In the genomic region with DNA sequence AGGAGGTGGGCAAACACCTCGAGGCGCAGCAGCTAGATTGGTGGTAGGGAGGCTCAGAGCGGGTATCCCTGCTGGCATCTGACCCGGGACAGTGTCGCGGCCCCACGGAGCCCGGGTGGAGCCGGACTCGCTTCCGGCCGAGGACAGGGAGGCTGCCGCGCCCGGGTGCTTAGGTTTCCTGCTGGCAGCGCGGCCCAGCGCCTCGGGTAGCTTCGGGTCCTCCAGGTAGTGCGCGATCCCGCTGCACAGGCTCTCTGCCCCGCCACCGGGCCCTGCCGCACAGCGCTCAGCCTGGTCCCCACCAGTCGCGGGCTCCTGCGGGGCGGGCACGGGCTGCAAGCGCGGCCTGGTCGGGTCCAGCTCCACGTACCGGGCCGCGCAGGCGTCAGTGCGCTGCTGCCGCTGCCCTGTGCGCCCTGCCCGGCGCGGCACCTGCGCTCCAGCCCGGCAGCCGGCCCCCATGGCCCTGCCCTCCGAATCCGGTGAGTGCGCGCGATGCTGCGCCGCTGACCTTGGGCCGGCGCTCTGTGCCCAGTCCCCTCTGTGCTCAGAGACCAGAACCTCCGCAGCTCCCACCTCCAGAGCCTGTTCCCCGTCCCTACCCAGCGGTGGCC, we compare ENCODE assay signal across 9 mouse cellular contexts. TPM values are rescaled to one million over a fixed set of nuclear protein-coding genes. Genes with fewer than 3 reads are reported as not detected.
DNase-seq lines count a peak whose midpoint lies in the region; ATAC-seq and TF ChIP-seq lines count a peak whose summit lies in the region.
"Had no signal": no experiment of that assay in that cellular context is flagged by ENCODE, and none has a peak within 500 bp of the region (broad histone marks: within the 10 kb centered on the region; RNA-seq: fewer than 3 reads in every experiment).

No protein-coding gene starts in this region.

- ATAC-seq in embryonic facial prominence, embryonic 12.5 days (ENCODE audit: insufficient number of reproducible peaks, insufficient read depth, low FRiP score, low TSS enrichment): peak; percentile 42; the same call in 1 of the 2 replicates
- ATAC-seq in heart, embryonic 11.5 days (replicated peaks; ENCODE audit: insufficient number of reproducible peaks, low FRiP score, low TSS enrichment): no peak; the same call in 1 of the 2 replicates
- ATAC-seq in liver, embryonic 14.5 days (ENCODE audit: insufficient read depth): peak; percentile 49
- peak; percentile 66 for ATAC-seq in stomach, postnatal 0 days (ENCODE audit: low FRiP score, low TSS enrichment)

- peak overlapping the region; percentile 63 for H3K9ac ChIP-seq in embryonic facial prominence, embryonic 12.5 days
- H3K9ac ChIP-seq in heart, embryonic 11.5 days (ENCODE audit: low read depth, low read length): peak overlapping the region; percentile 83
- H3K9ac ChIP-seq in liver, embryonic 14.5 days (replicated peaks): peak overlapping the region; percentile 57
- H3K9ac ChIP-seq in stomach, postnatal 0 days (ENCODE audit: low read length): peak overlapping the region; percentile 85

- no peak overlapping the region for H3K27ac ChIP-seq in embryonic facial prominence, embryonic 12.5 days
- H3K27ac ChIP-seq in heart, embryonic 11.5 days (ENCODE audit: low read depth, low read length): no peak overlapping the region
- peak overlapping the region; percentile 51; the same call in 1 of the 2 replicates for H3K27ac ChIP-seq in liver, embryonic 14.5 days
- H3K27ac ChIP-seq in stomach, postnatal 0 days (replicated peaks): peak overlapping the region; percentile 86

- under 1% methylated on average over 61 of the region's 61 CpGs for WGBS in embryonic facial prominence, embryonic 12.5 days
- under 1% methylated on average over 58 of the region's 61 CpGs for WGBS in heart, embryonic 11.5 days (ENCODE audit: insufficient replicate concordance)
- WGBS in liver, embryonic 14.5 days (ENCODE audit: insufficient replicate concordance): 1% methylated on average over 59 of the region's 61 CpGs
- 2% methylated on average over 51 of the region's 61 CpGs for WGBS in stomach, postnatal 0 days

- H3K4me3 ChIP-seq in embryonic facial prominence, embryonic 12.5 days: peak overlapping the region; percentile 54
- peak overlapping the region; percentile 67 for H3K4me3 ChIP-seq in heart, embryonic 11.5 days (ENCODE audit: low read depth, low read length)
- peak overlapping the region; percentile 51 to 58 for H3K4me3 ChIP-seq in liver, embryonic 14.5 days (ENCODE audit: insufficient read depth in 1 of 2, low read depth in 2 of 2, low read length in 2 of 2)
- H3K4me3 ChIP-seq in stomach, postnatal 0 days (ENCODE audit: low read depth, low read length): peak overlapping the region; percentile 58

- peaks cover 23% of the 10 kb centered on the region for H3K27me3 ChIP-seq in embryonic facial prominence, embryonic 12.5 days
- peaks cover 14% of the 10 kb centered on the region for H3K27me3 ChIP-seq in heart, embryonic 11.5 days (ENCODE audit: control insufficient read depth, insufficient read depth, low read length)
- H3K27me3 ChIP-seq in liver, embryonic 14.5 days (ENCODE audit: control insufficient read depth, insufficient read depth, low read length): peaks cover 2% of the 10 kb centered on the region; the same call in 1 of the 2 replicates
- H3K27me3 ChIP-seq in stomach, postnatal 0 days (ENCODE audit: control insufficient read depth, insufficient read depth, low read length): no peaks in the 10 kb centered on the region
- H3K27me3 ChIP-seq: CH12.LX had no signal

- TF ChIP-seq EP300 in liver, embryonic 14.5 days (IDR thresholded peaks at IDR 0.05; ENCODE audit: low read depth): no peak
- no peak for TF ChIP-seq EP300 in stomach, postnatal 0 days (optimal IDR thresholded peaks at IDR 0.05)

- DNase-seq in left cerebral cortex, adult 18-20 months (ENCODE audit: low spot score in 2 of 2): peak; percentile 31 to 59
- DNase-seq in left cerebral cortex, adult 11 months (ENCODE audit: low spot score): no peak
- DNase-seq in kidney, adult 8-10 months: peak; percentile 34 to 39
- no peak for DNase-seq in liver, embryonic 14.5 days (ENCODE audit: low read depth in 3 of 3, low spot score in 3 of 3)
- peak; percentile 4 to 16 for DNase-seq in natural killer cell, adult 2 months (ENCODE audit: low spot score in 2 of 2)
- DNase-seq in stomach, postnatal 0 days (ENCODE audit: low spot score): peak; percentile 67

- H3K36me3 ChIP-seq in embryonic facial prominence, embryonic 12.5 days: no peaks in the 10 kb centered on the region
- no peaks in the 10 kb centered on the region for H3K36me3 ChIP-seq in heart, embryonic 11.5 days (ENCODE audit: control insufficient read depth, insufficient read depth, low read length)
- no peaks in the 10 kb centered on the region for H3K36me3 ChIP-seq in liver, embryonic 14.5 days (replicated peaks; ENCODE audit: control insufficient read depth, insufficient read depth, low read depth)
- no peaks in the 10 kb centered on the region for H3K36me3 ChIP-seq in stomach, postnatal 0 days (ENCODE audit: control insufficient read depth, insufficient read depth, low read length)

- peak overlapping the region; percentile 98 for H3K4me2 ChIP-seq in embryonic facial prominence, embryonic 12.5 days (replicated peaks)
- peak overlapping the region; percentile 99 for H3K4me2 ChIP-seq in heart, embryonic 11.5 days
- H3K4me2 ChIP-seq in liver, embryonic 14.5 days (ENCODE audit: low read depth): peak overlapping the region; percentile 97
- H3K4me2 ChIP-seq in stomach, postnatal 0 days (replicated peaks; ENCODE audit: low read depth): peak overlapping the region; percentile 91

- H3K9me3 ChIP-seq in embryonic facial prominence, embryonic 12.5 days: no peaks in the 10 kb centered on the region
- H3K9me3 ChIP-seq in heart, embryonic 11.5 days (replicated peaks; ENCODE audit: control insufficient read depth, low read length): no peaks in the 10 kb centered on the region
- no peaks in the 10 kb centered on the region for H3K9me3 ChIP-seq in liver, embryonic 14.5 days (ENCODE audit: control insufficient read depth, low read length)
- H3K9me3 ChIP-seq in stomach, postnatal 0 days (ENCODE audit: control insufficient read depth, low read length): no peaks in the 10 kb centered on the region

- peaks cover 5% of the 10 kb centered on the region; the same call in 1 of the 2 replicates for H3K4me1 ChIP-seq in embryonic facial prominence, embryonic 12.5 days
- H3K4me1 ChIP-seq in heart, embryonic 11.5 days (ENCODE audit: control insufficient read depth, insufficient read depth, low read length): peaks cover 22% of the 10 kb centered on the region
- peaks cover 47% of the 10 kb centered on the region in 2 experiments for H3K4me1 ChIP-seq in liver, embryonic 14.5 days (replicated peaks; ENCODE audit: control insufficient read depth in 2 of 2, insufficient read depth in 2 of 2, low read length in 1 of 2)
- H3K4me1 ChIP-seq in stomach, postnatal 0 days (replicated peaks; ENCODE audit: control insufficient read depth, insufficient read depth): no peaks in the 10 kb centered on the region; the same call in none of the 2 replicates

- TF ChIP-seq CTCF in liver, embryonic 14.5 days (IDR thresholded peaks at IDR 0.05; ENCODE audit: low read depth): no peak
- TF ChIP-seq CTCF in stomach, postnatal 0 days (IDR thresholded peaks at IDR 0.05; ENCODE audit: low read depth): no peak

RNA-seq across cellular contexts. Expression of gene Ampd3, which starts 0.6 kb away (rescaled TPM):
- total RNA-seq in left cerebral cortex, adult 18-20 months (2021): 10 to 100 TPM; 21.3 to 23.5 TPM
- polyA plus RNA-seq in embryonic facial prominence, embryonic 12.5 days (2016; fragmentation: Nextera tagmentation; extraction: Ambion mirVana): 1.9 and 3.2 TPM in 2 replicates
- polyA plus RNA-seq in heart, embryonic 11.5 days (2014; fragmentation: Nextera tagmentation; extraction: Ambion mirVana): 6.0 and 8.9 TPM in 2 replicates
- 19.4 and 21.9 TPM in 2 replicates for polyA plus RNA-seq in liver, embryonic 14.5 days (2012; rRNA removed)
- 28.6 and 32.9 TPM in 2 replicates for polyA plus RNA-seq in liver, embryonic 14.5 days (2014; fragmentation: Nextera tagmentation; extraction: Ambion mirVana)
- 4.7 and 5.2 TPM in 2 replicates for polyA plus RNA-seq in stomach, postnatal 0 days (2015; fragmentation: Nextera tagmentation; extraction: Ambion mirVana)

Comparison
In these comparisons a context has a peak if more than half of its experiments do, and no peak if none do; other contexts are left out.
1. DNase-seq: peak in left cerebral cortex, adult 18-20 months (2 of 2), kidney, adult 8-10 months (2 of 2), natural killer cell, adult 2 months (2 of 2) and stomach, postnatal 0 days (single experiment); none in left cerebral cortex, adult 11 months (single experiment) and liver, embryonic 14.5 days (0 of 3).
2. H3K27ac ChIP-seq: peak in liver, embryonic 14.5 days (single experiment) and stomach, postnatal 0 days (single experiment); none in embryonic facial prominence, embryonic 12.5 days (single experiment) and heart, embryonic 11.5 days (single experiment).
3. Peak in every context shown above with its lines, with median percentiles within 50 percentile points of each other: H3K4me2 ChIP-seq, H3K4me3 ChIP-seq and H3K9ac ChIP-seq.